Mouse (Mus musculus): ENCODE results near the gene Lrrc26. TPM values are rescaled to one million over a fixed set of nuclear protein-coding genes. Genes with fewer than 3 reads are reported as not detected.

Gene Lrrc26
- polyA plus RNA-seq, 1 experiment from 2014 or later = not detected

- WGBS (ENCODE audit: insufficient replicate concordance) = 71% methylated on average over 4 of the region's 4 CpGs
- no peak for ATAC-seq
- Histone ChIP-seq H3K9me3 (replicated peaks) (no peaks in the 10 kb centered on the region), H3K4me3 (no peak overlapping the region), H3K4me1 (peaks cover 78% of the 10 kb centered on the region), H3K4me2 (no peak overlapping the region), H3K9ac (no peak overlapping the region), H3K36me3 (peaks cover 33% of the 10 kb centered on the region), H3K27ac (peak overlapping the region; percentile 64; the same call in 1 of the 2 replicates), H3K27me3 (replicated peaks) (peaks cover 11% of the 10 kb centered on the region)
Observed at GRCm38 (mm10) chr2:25267746-25268309, 21.9 kb upstream of the Lrrc26 start.

- H3K9me3 ChIP-seq (replicated peaks) = no peaks in the 10 kb centered on the region
- peak within 1 kb of the TSS; percentile 92 for H3K4me3 ChIP-seq
- peak; percentile 92 for ATAC-seq
- H3K27me3 ChIP-seq (replicated peaks) = no peaks in the 10 kb centered on the region
- peaks cover 71% of the 10 kb centered on the region for H3K36me3 ChIP-seq
- under 1% methylated on average over 55 of the region's 55 CpGs for WGBS (ENCODE audit: insufficient replicate concordance)
- peak within 1 kb of the TSS; percentile 92 for H3K9ac ChIP-seq
- H3K27ac ChIP-seq = peak within 1 kb of the TSS; percentile 94
- H3K4me1 ChIP-seq = peaks cover 47% of the 10 kb centered on the region
- H3K4me2 ChIP-seq = peak within 1 kb of the TSS; percentile 96
Observed at GRCm38 (mm10) chr2:25271827-25272511, 17.7 kb upstream of the Lrrc26 start, which contains the start of the genes Ssna1 and Anapc2. Gene Ssna1, minus strand, starts transcription at chr2:25272438. Gene Anapc2, plus strand, starts transcription at chr2:25272478.

GRCm38 (mm10) chr2:25272515-25272914 is 17.2 kb upstream of the Lrrc26 start:
- peak overlapping the region; percentile 96 for H3K4me2 ChIP-seq
- no peaks in the 10 kb centered on the region for H3K27me3 ChIP-seq (replicated peaks)
- under 1% methylated on average over 29 of the region's 29 CpGs for WGBS (ENCODE audit: insufficient replicate concordance)
- ATAC-seq = peak; percentile 58
- H3K36me3 ChIP-seq = peaks cover 77% of the 10 kb centered on the region
- H3K4me3 ChIP-seq = peak overlapping the region; percentile 92
- H3K9ac ChIP-seq = peak overlapping the region; percentile 92
- H3K9me3 ChIP-seq (replicated peaks) = no peaks in the 10 kb centered on the region
- H3K4me1 ChIP-seq = peaks cover 42% of the 10 kb centered on the region
- H3K27ac ChIP-seq = peak overlapping the region; percentile 94

- no peaks in the 10 kb centered on the region for H3K27me3 ChIP-seq (replicated peaks)
- no peak for ATAC-seq
- peaks cover 80% of the 10 kb centered on the region for H3K36me3 ChIP-seq
- peaks cover 37% of the 10 kb centered on the region for H3K4me1 ChIP-seq
- peak overlapping the region; percentile 96 for H3K4me2 ChIP-seq
- H3K4me3 ChIP-seq = peak overlapping the region; percentile 92
- WGBS (ENCODE audit: insufficient replicate concordance) = 28% methylated on average over 16 of the region's 16 CpGs
- peak overlapping the region; percentile 92 for H3K9ac ChIP-seq
- peak overlapping the region; percentile 94 for H3K27ac ChIP-seq
- H3K9me3 ChIP-seq (replicated peaks) = no peaks in the 10 kb centered on the region
Observed at GRCm38 (mm10) chr2:25273010-25273409, 16.7 kb upstream of the Lrrc26 start.

- H3K27ac ChIP-seq = no peak overlapping the region
- no peak overlapping the region for H3K4me3 ChIP-seq
- H3K27me3 ChIP-seq (replicated peaks) = no peaks in the 10 kb centered on the region
- ATAC-seq = peak; percentile 46; the same call in 1 of the 2 replicates
- no peak overlapping the region for H3K4me2 ChIP-seq
- no peak overlapping the region for H3K9ac ChIP-seq
- H3K4me1 ChIP-seq = no peaks in the 10 kb centered on the region
- no peaks in the 10 kb centered on the region for H3K9me3 ChIP-seq (replicated peaks)
- peaks cover 99% of the 10 kb centered on the region for H3K36me3 ChIP-seq
- 57% methylated on average over 13 of the region's 13 CpGs for WGBS (ENCODE audit: insufficient replicate concordance)
Observed at GRCm38 (mm10) chr2:25278928-25279882, 10.5 kb upstream of the Lrrc26 start.

DNA sequence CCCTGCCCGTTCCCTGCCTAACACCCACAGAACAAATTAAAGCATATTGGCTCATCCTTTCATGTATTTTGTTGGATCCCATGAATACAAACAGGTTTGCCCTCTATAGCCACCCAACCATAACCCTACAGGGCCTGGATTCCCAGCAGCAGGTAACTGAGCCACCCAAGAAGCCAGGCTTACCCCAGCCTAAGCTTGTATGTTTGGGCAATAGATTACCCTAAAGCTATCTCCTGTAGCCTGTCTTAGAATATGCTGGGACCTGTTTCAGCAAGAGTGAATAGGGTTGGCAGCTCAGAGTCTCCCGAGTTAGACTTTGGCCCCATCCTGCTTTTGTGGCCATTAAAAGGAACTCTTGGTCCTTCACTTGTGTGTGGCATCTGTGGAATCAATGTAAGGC is 4.2 kb upstream of the Lrrc26 start:
- Histone ChIP-seq H3K27ac (no peak overlapping the region), H3K4me2 (no peak overlapping the region), H3K4me1 (peaks cover 20% of the 10 kb centered on the region), H3K27me3 (replicated peaks) (peaks cover 29% of the 10 kb centered on the region), H3K36me3 (peaks cover 58% of the 10 kb centered on the region), H3K4me3 (no peak overlapping the region), H3K9ac (no peak overlapping the region), H3K9me3 (replicated peaks) (no peaks in the 10 kb centered on the region)
- WGBS (ENCODE audit: insufficient replicate concordance) = 81% methylated on average over 2 of the region's 2 CpGs
- no peak for ATAC-seq

GRCm38 (mm10) chr2:25286314-25286713 is 3.4 kb upstream of the Lrrc26 start:
- Histone ChIP-seq H3K36me3 (peaks cover 50% of the 10 kb centered on the region), H3K27me3 (replicated peaks) (peaks cover 37% of the 10 kb centered on the region), H3K27ac (no peak overlapping the region), H3K9me3 (replicated peaks) (no peaks in the 10 kb centered on the region), H3K9ac (no peak overlapping the region), H3K4me1 (peaks cover 20% of the 10 kb centered on the region), H3K4me3 (no peak overlapping the region), H3K4me2 (peak overlapping the region; percentile 21)
- ATAC-seq = peak; percentile 43; the same call in 1 of the 2 replicates
- WGBS (ENCODE audit: insufficient replicate concordance) = 8% methylated on average over 1 of the region's 1 CpGs

- no peak overlapping the region for H3K27ac ChIP-seq
- peak overlapping the region; percentile 21 for H3K4me2 ChIP-seq
- peaks cover 45% of the 10 kb centered on the region for H3K36me3 ChIP-seq
- peak; percentile 56; the same call in 1 of the 2 replicates for ATAC-seq
- H3K4me3 ChIP-seq = no peak overlapping the region
- H3K9me3 ChIP-seq (replicated peaks) = no peaks in the 10 kb centered on the region
- no peak overlapping the region for H3K9ac ChIP-seq
- H3K27me3 ChIP-seq (replicated peaks) = peaks cover 44% of the 10 kb centered on the region
- WGBS (ENCODE audit: insufficient replicate concordance) = 33% methylated on average over 7 of the region's 7 CpGs
- H3K4me1 ChIP-seq = peaks cover 25% of the 10 kb centered on the region
Observed at GRCm38 (mm10) chr2:25286837-25287636, 2.7 kb upstream of the Lrrc26 start.

DNA sequence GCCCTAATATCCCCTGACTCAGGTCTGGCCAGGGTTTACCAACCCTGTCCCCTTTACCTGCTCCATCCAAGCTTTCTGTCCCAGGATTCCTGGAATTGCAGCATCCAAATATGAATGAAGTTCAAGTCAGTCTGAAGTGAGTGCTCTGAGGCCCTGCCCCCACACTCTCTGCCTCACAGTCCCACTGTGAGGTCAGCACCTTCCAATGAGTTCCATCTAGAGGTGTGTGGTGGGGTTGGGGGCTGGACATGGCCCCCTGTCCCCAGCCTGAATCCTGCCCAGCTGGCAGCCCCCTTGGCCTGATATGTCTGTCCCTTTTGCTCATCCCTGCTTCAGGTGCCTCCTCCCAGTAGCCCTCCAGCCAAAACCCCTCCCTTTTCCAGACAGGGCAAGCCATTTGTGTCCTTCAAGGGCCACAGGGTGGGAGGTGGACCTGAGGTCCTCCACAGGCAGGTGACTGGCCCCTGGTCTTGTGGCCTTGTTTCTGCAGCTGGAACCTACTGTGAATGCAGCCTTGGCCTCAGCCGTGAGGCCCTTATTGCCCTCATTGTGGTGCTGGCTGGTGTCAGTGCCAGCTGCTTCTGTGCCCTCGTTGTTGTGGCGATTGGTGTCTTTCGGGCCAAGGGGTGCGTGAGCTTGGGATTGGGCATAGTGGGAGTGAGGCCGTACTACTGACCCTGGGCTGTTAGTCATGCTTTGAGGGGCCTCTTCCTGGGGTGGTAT is 1.6 kb upstream of the Lrrc26 start, which contains the start of gene Tmem210:
TSS of gene Tmem210 (plus strand) at position 219 of the 723 bp plus-strand sequence.
- H3K27me3 ChIP-seq (replicated peaks) = peaks cover 54% of the 10 kb centered on the region

GRCm38 (mm10) chr2:25288734-25289345 is 875 bp upstream of the Lrrc26 start:
- Histone ChIP-seq H3K27me3 (replicated peaks) (peaks cover 62% of the 10 kb centered on the region), H3K9me3 (replicated peaks) (no peaks in the 10 kb centered on the region), H3K4me3 (no peak overlapping the region), H3K36me3 (peaks cover 26% of the 10 kb centered on the region), H3K4me1 (peaks cover 31% of the 10 kb centered on the region), H3K9ac (no peak overlapping the region), H3K4me2 (no peak overlapping the region), H3K27ac (no peak overlapping the region)
- 68% methylated on average over 7 of the region's 7 CpGs for WGBS (ENCODE audit: insufficient replicate concordance)
- ATAC-seq = no peak

More for the DNA sequence above, 1.6 kb upstream of the Lrrc26 start, which contains the start of gene Tmem210:
- no peak for ATAC-seq
- Histone ChIP-seq H3K36me3 (peaks cover 34% of the 10 kb centered on the region), H3K9ac (no peak within 1 kb of the TSS), H3K27ac (no peak within 1 kb of the TSS), H3K4me1 (peaks cover 31% of the 10 kb centered on the region), H3K9me3 (replicated peaks) (no peaks in the 10 kb centered on the region), H3K4me3 (no peak within 1 kb of the TSS), H3K4me2 (peak within 1 kb of the TSS; percentile 21; the same call in 1 of the 2 replicates)
- whole genome bisulfite sequencing (ENCODE audit: insufficient replicate concordance) = 79% methylated on average over 6 of the region's 6 CpGs

Measured in liver, embryonic 12.5 days (tissue).